Mouse (Mus musculus) granulocyte monocyte progenitor cell, adult 5-6 weeks (primary cell): ENCODE results near the gene Tcerg1l. TPM values are rescaled to one million over a fixed set of nuclear protein-coding genes. Genes with fewer than 3 reads are reported as not detected.

Experiments
- ATAC-seq: replicated peaks from 2 replicates; pipeline ENCODE4 v1.8.0; 2016; ENCODE audit warnings: mild to moderate bottlenecking, moderate TSS enrichment, inconsistent platforms; ENCODE audit not compliant: poor library complexity, severe bottlenecking
- total RNA-seq, 2 experiments: library from RNA; stranded (forward) in 1 of 2; stranded (reverse) in 1 of 2; fragments of 200-712, 200-1000 nt in 1 of 2; fragments of >200 nt in 1 of 2; fragmentation: Nextera tagmentation in 1 of 2; gene quantifications; 2 replicates each; pipeline ENCODE4 v1.2.3; 2014 to 2017

The Tcerg1l gene
- total RNA-seq, 2 experiments from 2014 or later, result not detected

DNA sequence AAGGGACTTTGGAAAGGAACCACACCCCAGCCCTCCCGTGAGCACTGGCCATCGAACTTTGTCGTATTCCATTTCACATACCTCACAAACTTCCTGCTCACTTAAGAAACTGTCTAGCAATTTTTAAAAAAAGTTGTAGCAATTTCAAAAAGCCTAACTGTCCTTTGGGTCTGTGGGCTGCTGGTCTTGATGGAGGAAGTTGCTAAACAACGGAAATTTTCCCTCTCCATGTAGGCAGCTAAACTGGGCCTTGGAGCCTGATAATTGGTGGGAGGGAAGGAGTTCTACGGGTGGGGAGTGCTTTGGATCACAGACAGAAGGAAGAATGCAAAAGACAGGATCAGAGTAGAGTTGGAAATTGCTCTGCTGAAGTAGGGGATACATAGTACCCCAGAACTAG, 155.3 kb downstream of the Tcerg1l start:
- ATAC-seq, result peak; percentile 58

GRCm38 (mm10) chr7:138237708-138238225, 159.8 kb downstream of the Tcerg1l start:
- ATAC-seq, result peak; percentile 75

DNA sequence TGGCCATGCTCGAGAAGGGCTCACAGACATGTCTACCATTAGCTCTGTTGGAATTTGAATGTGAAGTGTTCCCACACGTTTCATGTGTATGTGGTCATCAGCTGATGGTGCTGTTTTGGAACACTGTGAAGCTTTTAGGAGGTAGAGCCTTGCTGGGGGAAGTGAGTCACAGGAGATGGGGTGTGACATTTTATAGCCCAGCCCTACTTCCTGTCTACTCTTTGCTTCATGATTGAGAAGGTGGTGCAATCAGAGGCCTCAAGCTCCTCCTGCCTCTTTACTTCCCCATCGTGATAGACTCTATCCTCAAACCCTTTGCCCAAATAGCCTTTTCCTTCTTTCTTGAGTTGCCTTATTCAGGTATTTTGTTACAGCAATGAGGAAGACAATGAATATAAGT, 173.3 kb downstream of the Tcerg1l start:
- peak; percentile 97 for ATAC-seq

DNA sequence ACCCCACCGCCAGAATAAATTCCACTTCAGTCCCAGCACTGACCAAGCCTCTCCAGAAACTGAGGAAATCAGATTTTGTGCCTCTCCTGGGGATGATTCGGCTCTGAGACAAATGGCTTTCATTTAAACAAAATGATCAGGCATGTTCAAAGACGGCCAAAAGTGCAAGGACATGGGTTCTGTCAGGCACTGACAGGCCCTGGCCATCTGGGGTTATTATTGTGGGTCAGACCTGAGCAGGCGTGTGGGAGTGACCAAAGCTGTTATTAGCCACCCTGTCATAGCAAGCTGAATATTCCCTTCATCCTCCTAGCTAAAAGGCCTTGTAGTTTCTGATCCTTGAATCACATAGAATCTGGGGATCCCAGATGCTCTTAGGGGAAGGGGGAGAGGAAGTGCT, 174.6 kb downstream of the Tcerg1l start:
- ATAC-seq, result no peak

GRCm38 (mm10) chr7:138217556-138218098, 179.9 kb downstream of the Tcerg1l start:
- no peak for ATAC-seq

DNA sequence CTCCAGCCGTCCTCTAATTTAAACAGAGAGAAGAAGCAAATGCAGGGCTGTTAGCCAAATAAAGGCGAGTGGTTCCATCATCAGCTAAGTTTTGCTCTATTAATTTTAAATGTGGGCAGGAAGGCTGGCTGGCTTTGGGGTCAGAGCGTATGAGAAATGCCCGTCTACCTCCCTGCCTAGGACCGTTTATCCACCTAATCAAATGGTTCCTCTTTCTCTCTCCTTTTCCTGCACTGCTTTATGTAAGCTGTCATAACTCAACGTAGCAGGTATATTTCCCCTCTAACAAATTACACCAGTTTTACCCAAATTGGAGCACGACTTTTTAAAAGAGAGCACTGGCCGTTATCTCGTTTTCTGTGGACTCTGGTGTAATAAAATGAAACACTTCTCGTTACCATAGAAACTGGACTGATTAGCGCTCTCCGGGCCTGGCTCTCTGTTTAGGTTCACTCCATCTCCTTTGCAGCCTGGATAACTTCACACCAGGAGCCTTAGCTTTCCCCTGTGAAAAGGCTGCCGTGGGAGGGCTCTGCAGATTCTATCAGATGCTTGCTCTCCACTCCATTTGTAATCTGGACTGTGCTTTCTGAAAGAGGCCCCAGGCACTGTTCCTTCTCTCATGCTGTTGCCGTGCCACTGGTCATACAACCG, 182.2 kb downstream of the Tcerg1l start:
- peak; percentile 69 for ATAC-seq

GRCm38 (mm10) chr7:138214710-138215109, 182.8 kb downstream of the Tcerg1l start:
- peak; percentile 87 for ATAC-seq

DNA sequence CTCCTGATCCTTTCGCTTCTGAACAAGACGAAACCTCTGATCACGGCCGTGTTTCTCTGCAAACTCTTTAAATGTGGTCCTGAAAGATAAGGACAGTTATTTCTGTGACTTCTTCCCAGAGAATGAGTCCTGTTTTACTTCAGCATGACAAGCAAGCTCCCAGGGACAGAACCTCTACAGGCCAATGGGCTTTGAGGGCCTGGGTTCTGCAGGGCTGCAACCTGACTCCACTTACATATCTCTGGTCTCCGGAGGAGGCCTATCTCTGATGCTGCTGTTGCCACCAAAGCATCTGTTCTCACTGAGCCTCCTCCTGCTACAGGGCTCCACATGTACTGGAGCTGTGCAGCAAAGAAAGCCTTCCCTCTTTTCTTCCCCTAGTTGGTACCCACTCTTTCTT, 187.8 kb downstream of the Tcerg1l start:
- no peak for ATAC-seq

DNA sequence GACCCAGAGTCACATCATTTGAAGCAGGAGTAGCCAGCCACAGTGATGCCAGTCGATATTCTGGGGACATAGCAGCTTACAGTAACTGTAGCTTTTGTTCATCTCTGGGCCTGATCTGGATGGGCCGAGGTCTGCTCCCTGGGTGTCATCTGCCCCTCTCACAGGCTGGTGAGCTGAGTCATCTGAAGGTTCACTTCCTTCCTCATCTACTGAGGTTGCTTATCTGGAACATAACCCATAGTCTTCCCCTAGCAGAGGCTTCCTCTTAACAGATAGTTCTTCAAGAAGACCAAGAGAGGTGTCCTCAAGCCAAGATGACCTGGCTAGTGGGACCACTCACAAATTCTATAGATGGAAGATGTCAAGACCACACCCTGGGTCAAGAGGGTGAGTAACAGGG, 192.4 kb downstream of the Tcerg1l start:
- peak; percentile 83 for ATAC-seq

DNA sequence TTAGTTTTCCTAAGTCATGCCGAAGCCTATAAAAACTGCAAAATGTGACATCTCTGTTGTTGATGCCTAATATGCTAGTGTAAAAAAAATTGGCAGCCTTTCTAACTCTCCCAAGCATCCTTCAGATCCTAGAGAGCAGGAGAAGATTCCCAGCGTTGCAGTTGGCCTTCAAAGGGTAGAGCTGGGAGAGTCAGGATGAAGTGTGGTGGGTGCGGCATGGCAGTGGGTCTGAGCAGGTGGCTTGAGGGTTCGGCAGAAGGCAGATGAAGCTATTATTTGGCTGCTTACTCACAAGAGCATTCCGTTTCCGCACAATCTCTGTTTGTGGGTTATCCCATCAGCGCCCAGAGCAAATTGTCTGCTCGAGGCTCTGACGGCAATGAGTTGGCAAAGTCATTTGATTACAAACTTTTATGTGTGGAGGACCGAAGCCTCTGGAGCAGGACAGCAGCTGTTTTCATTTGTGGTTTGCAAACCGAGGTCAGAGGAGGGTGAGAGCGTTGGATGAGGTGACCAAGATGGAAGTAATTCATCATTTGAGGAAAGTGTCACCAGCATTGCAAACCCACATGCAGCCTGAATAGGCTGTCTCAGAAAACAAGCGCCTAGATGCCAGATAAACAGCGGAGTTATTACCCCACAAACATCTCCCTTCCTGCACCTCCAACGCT, 195.2 kb downstream of the Tcerg1l start:
- ATAC-seq, result peak; percentile 45

DNA sequence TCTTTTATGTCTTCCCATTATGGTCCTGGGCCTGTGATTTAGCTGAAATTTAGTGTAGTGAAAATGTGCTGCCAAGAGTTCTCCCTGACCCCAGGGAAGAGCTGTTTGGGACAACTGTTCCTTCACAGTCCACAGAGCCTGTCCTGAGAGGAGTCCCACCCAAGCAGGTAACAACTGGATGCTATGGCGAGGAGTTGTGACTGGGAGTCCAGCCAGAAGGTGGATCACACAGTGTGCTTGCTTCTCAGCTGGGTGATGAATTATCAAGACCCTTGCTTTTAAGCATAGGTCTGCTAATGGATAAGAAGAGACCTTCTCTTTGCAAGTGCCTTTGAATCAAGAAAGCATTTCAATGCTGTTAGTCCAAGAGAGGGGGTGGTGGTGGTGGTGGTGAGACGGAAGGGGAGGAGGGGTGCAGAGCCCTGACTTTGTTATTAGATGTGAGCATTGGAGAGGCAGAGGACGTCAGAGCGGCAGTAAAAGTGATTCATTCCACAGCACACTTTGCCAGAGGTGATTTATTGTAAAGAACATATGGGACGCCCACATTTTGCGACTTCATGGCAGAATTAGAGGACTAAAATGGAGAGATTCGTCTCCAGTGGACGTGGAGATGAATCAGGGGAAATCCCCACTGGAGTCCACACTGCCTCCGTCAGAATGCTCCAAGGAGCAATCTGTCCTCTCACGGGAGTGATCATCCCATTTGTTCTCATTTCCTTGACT, 198.0 kb downstream of the Tcerg1l start:
- ATAC-seq, result no peak

DNA sequence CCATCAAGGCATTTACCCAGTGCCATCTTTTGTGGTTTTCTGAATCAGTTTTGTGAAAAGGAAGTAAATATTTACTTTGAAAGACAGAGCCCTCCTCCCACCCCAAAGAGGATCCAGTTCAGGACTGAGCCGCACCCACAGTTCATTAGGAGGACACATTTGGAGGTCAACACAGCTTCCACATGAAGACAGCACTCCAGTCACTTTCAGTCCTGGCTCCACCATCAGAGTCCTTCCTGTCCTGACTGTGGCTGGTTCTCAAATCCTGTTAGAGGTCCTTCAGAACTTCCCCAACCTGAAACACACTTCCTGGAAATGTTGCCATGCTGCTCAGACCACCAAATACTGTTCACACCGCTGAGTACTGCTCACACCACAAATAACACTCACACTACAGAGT, 201.4 kb downstream of the Tcerg1l start:
- peak; percentile 57 for ATAC-seq

GRCm38 (mm10) chr7:138184197-138184596, 213.3 kb downstream of the Tcerg1l start:
- ATAC-seq, result no peak

DNA sequence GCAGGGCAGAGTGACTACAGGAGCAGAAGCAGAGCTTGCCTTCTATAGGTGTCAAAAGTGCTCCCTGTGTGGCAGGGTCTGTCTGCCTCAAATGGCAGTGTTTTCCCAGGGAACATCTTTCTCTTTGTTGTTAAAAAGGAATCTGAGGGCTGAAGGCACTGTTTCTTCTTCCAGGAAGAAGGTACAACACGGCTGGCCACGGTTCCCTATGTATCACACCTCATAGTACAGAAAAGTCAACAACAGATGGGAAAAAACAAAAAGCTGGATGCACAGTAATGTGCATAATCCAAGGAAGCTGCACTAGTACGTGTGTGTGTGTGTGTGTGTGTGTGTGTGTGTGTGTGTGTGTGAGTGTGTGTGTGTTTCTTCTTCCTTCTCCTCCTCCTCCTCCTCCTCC, 215.3 kb downstream of the Tcerg1l start:
- no peak for ATAC-seq

DNA sequence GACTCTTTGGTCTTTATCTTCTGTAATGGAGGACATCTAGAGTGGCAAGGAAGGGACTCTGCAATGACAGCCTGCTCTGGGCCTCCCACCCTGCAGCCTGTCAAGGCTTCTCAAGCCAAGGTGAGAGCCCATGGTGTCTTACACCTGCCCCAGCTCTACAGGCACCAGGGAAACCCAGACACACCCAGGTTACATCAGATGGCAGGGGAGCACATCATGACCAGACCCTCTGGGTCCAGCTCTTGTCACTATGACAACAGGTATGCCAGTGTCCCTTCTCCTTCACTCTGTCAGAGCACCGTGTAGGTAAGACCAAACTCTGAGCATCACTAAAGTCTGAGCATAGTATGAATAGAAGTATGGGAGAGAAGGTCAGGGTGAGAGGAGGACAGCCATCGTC, 218.9 kb downstream of the Tcerg1l start:
- ATAC-seq, result no peak

DNA sequence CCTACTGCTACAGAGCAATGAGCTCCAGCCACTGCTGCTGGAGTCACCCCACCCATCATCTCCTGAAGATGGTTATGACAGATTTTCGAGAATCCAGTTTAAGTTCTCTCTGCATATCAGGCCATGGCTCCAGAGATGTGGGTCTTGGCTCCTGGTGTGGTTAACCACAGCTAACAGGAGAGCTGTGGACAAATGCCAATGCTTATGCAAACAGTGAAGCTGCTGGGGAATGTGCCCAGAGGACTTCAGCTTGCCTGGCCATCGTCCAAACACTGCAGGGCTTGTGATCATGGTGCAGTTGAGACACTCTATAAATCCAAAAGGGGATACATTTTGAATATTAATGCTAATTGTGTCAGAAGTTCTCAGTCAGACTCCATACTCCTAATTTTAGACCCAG, 221.5 kb downstream of the Tcerg1l start:
- ATAC-seq, result peak; percentile 77

DNA sequence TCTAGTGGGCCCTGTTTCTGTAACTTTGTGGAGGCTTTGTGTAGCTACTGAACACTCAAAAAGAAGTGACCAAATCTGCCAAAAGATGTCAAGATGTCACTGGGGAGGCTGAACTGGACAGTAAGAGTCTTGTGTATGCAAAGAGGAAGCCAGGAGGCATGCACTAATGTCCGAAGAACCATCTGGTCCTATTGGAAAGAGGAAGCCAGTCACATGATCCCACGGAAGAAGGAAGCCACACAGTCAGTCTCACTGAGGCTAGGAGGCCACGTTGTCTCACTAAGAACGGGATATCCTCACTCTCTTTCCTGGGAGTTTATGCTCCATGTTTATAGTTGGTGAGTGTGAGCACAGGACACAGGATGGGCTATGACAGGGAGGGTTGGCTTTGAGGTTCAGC, 227.1 kb downstream of the Tcerg1l start:
- ATAC-seq, result peak; percentile 83
